Mouse (Mus musculus): ENCODE data around the gene Park7. TPM values are rescaled to one million over a fixed set of nuclear protein-coding genes. Genes with fewer than 3 reads are reported as not detected.
"Not testable (repeated sequence)": the region's sequence is repeated elsewhere in the genome, so short reads cannot be mapped to it uniquely, and the experiment has no call there.

The Park7 gene
- total RNA-seq, 2 experiments from 2014 or later = 364 to 488 TPM

- ATAC-seq (replicated peaks; ENCODE audit: low FRiP score, low TSS enrichment, poor library complexity, severe bottlenecking) = no peak
Observed at GRCm38 (mm10) chr4:150915181-150915906, 1.1 kb upstream of the Park7 start.

- ATAC-seq (replicated peaks; ENCODE audit: low FRiP score, low TSS enrichment, poor library complexity, severe bottlenecking) = no peak
Observed at GRCm38 (mm10) chr4:150913743-150914142, 494 bp downstream of the Park7 start.

- ATAC-seq (replicated peaks; ENCODE audit: low FRiP score, low TSS enrichment, poor library complexity, severe bottlenecking) = no peak
Observed at GRCm38 (mm10) chr4:150910164-150910951, 3.9 kb downstream of the Park7 start.

- ATAC-seq (replicated peaks; ENCODE audit: low FRiP score, low TSS enrichment, poor library complexity, severe bottlenecking) = peak; percentile 75
Observed at GRCm38 (mm10) chr4:150909451-150910156, 4.6 kb downstream of the Park7 start.

- not testable (repeated sequence) for ATAC-seq (replicated peaks; ENCODE audit: low FRiP score, low TSS enrichment, poor library complexity, severe bottlenecking)
Observed at GRCm38 (mm10) chr4:150908512-150908911, 5.7 kb downstream of the Park7 start.

- no peak for ATAC-seq (replicated peaks; ENCODE audit: low FRiP score, low TSS enrichment, poor library complexity, severe bottlenecking)
Observed at GRCm38 (mm10) chr4:150907099-150907498, 7.1 kb downstream of the Park7 start.

- no peak for ATAC-seq (replicated peaks; ENCODE audit: low FRiP score, low TSS enrichment, poor library complexity, severe bottlenecking)
Observed at GRCm38 (mm10) chr4:150903091-150903742, 11.0 kb downstream of the Park7 start.

- no peak for ATAC-seq (replicated peaks; ENCODE audit: low FRiP score, low TSS enrichment, poor library complexity, severe bottlenecking)
Observed at GRCm38 (mm10) chr4:150902062-150902461, 12.2 kb downstream of the Park7 start.

- peak; percentile 72 for ATAC-seq (replicated peaks; ENCODE audit: low FRiP score, low TSS enrichment, poor library complexity, severe bottlenecking)
Observed at GRCm38 (mm10) chr4:150901651-150902050, 12.6 kb downstream of the Park7 start.

- no peak for ATAC-seq (replicated peaks; ENCODE audit: low FRiP score, low TSS enrichment, poor library complexity, severe bottlenecking)
Observed at GRCm38 (mm10) chr4:150900486-150900885, 13.8 kb downstream of the Park7 start.

GRCm38 (mm10) chr4:150898716-150899365 is 15.4 kb downstream of the Park7 start:
- peak; percentile 72 for ATAC-seq (replicated peaks; ENCODE audit: low FRiP score, low TSS enrichment, poor library complexity, severe bottlenecking)

GRCm38 (mm10) chr4:150896896-150897624 is 17.2 kb downstream of the Park7 start:
- no peak for ATAC-seq (replicated peaks; ENCODE audit: low FRiP score, low TSS enrichment, poor library complexity, severe bottlenecking)

GRCm38 (mm10) chr4:150894718-150895501 is 19.3 kb downstream of the Park7 start:
- ATAC-seq (replicated peaks; ENCODE audit: low FRiP score, low TSS enrichment, poor library complexity, severe bottlenecking) = no peak

GRCm38 (mm10) chr4:150891308-150891707 is 22.9 kb downstream of the Park7 start:
- ATAC-seq (replicated peaks; ENCODE audit: low FRiP score, low TSS enrichment, poor library complexity, severe bottlenecking) = no peak

GRCm38 (mm10) chr4:150889955-150890315 is 24.3 kb downstream of the Park7 start:
- ATAC-seq (replicated peaks; ENCODE audit: low FRiP score, low TSS enrichment, poor library complexity, severe bottlenecking) = no peak

GRCm38 (mm10) chr4:150889273-150889954 is 24.8 kb downstream of the Park7 start:
- no peak for ATAC-seq (replicated peaks; ENCODE audit: low FRiP score, low TSS enrichment, poor library complexity, severe bottlenecking)

- no peak for ATAC-seq (replicated peaks; ENCODE audit: low FRiP score, low TSS enrichment, poor library complexity, severe bottlenecking)
Observed at GRCm38 (mm10) chr4:150888492-150888891, 25.7 kb downstream of the Park7 start.
